Mouse (Mus musculus) hindbrain, embryonic 12.5 days (tissue): ENCODE measurements around the gene Kpna7. TPM values are rescaled to one million over a fixed set of nuclear protein-coding genes. Genes with fewer than 3 reads are reported as not detected.
"Not testable (repeated sequence)": the region's sequence is repeated elsewhere in the genome, so short reads cannot be mapped to it uniquely, and the experiment has no call there.

Experiments used
- ATAC-seq: fragments of 200-750 bp; cut with Nextera tagmentation; 2 replicates; pipeline ENCODE4 v1.8.0; 2017; ENCODE audit warnings: moderate TSS enrichment; ENCODE audit not compliant: low FRiP score
- H3K27ac ChIP-seq: fragments of 300-500 bp; sonication (generic); 2 replicates; pipeline ENCODE4 v1.5.1; 2016; ENCODE audit warnings: mild to moderate bottlenecking
- H3K27me3 ChIP-seq: fragments of 300-500 bp; sonication (generic); 2 replicates; pipeline ENCODE4 v1.6.1; 2016; ENCODE audit warnings: mild to moderate bottlenecking
- H3K36me3 ChIP-seq: fragments of 300-500 bp; sonication (generic); 2 replicates; pipeline ENCODE4 v1.6.1; 2016; ENCODE audit warnings: mild to moderate bottlenecking
- H3K4me1 ChIP-seq: fragments of 300-500 bp; sonication (generic); 2 replicates; pipeline ENCODE4 v1.6.1; 2016
- H3K4me2 ChIP-seq: fragments of 300-500 bp; sonication (generic); replicated peaks from 2 replicates; pipeline ENCODE4 v1.6.1; 2016; ENCODE audit warnings: mild to moderate bottlenecking
- H3K4me3 ChIP-seq: fragments of 300-500 bp; sonication (generic); 2 replicates; pipeline ENCODE4 v1.5.1; 2016; ENCODE audit warnings: mild to moderate bottlenecking
- H3K9ac ChIP-seq: fragments of 300-500 bp; sonication (generic); 2 replicates; pipeline ENCODE4 v1.6.1; 2016; ENCODE audit warnings: mild to moderate bottlenecking, moderate library complexity
- H3K9me3 ChIP-seq: fragments of 300-500 bp; sonication (generic); replicated peaks from 2 replicates; pipeline ENCODE4 v1.6.1; 2016; ENCODE audit warnings: mild to moderate bottlenecking
- WGBS: fragments of 180-500 bp; shearing (Covaris S2); methylation state at CpG from one replicate; pipeline ENCODE4 v1.1.7; 2016; 5-methylcytosine and 5-hydroxymethylcytosine counted together
- polyA plus RNA-seq: library from polyadenylated mRNA; unstranded; fragments of >200 nt; fragmentation: Nextera tagmentation; extraction: Ambion mirVana; gene quantifications from 2 replicates; pipeline ENCODE4 v1.2.1, GENCODE M21; 2016

Kpna7 gene
- polyA plus RNA-seq, 1 experiment from 2014 or later = not detected

DNA sequence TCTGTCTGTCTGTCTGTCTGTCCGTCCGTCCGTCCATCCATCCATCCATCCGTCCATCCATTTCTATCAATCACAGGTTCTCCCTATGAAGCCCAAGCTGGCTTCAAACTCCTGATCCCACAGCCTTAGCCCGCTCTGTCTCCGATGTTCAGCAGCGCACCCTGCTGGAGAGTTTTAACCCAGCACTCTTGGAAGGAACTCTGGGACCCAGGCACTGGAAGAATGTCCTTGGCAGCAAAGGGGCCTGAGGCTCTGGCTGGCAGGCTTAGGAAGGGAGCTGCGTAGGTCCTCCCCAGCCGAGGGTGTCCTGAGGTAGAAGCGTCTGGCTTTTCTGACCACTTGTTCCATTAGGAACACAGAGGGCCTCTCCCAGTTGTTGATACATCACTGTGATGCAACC lies 33.1 kb upstream of the Kpna7 start:
- H3K4me2 ChIP-seq = no peak overlapping the region
- WGBS = 45% methylated on average over 10 of the region's 10 CpGs
- H3K4me1 ChIP-seq = peaks cover 12% of the 10 kb centered on the region
- peaks cover 30% of the 10 kb centered on the region for H3K27me3 ChIP-seq
- H3K9ac ChIP-seq = no peak overlapping the region
- H3K36me3 ChIP-seq = 0 out of 2 replicates have a peak, but pooled peaks cover 2% of the 10 kb centered on the region
- peaks cover 4% of the 10 kb centered on the region; the same call in 1 of the 2 replicates for H3K9me3 ChIP-seq
- no peak for ATAC-seq
- H3K27ac ChIP-seq = no peak overlapping the region
- H3K4me3 ChIP-seq = no peak overlapping the region

DNA sequence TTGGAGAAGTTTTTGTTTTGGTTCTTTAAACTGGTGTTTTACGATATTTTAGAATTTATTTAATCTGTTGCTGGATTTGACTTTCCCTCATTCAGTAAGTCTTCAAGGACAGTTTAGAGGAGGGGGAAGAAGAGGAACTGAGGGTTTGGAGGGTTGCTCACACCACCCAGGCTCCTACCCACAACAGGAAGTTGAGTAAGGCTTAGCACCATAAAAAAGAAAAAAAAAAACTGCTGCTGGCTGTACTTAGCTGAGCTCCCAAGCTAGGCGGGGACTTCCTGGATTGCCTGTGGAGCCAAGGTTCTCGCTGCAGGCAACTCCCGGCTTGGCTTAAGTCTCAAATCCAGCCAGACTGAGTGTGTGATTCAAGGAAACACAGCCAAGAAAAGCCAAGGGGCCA lies 32.5 kb upstream of the Kpna7 start:
- Histone ChIP-seq H3K4me1 (peaks cover 12% of the 10 kb centered on the region), H3K27ac (no peak overlapping the region), H3K4me3 (no peak overlapping the region), H3K9me3 (peaks cover 4% of the 10 kb centered on the region; the same call in 1 of the 2 replicates), H3K9ac (no peak overlapping the region), H3K36me3 (peaks cover 6% of the 10 kb centered on the region), H3K4me2 (no peak overlapping the region), H3K27me3 (peaks cover 30% of the 10 kb centered on the region)
- WGBS = 50% methylated on average over 4 of the region's 4 CpGs
- no peak for ATAC-seq

DNA sequence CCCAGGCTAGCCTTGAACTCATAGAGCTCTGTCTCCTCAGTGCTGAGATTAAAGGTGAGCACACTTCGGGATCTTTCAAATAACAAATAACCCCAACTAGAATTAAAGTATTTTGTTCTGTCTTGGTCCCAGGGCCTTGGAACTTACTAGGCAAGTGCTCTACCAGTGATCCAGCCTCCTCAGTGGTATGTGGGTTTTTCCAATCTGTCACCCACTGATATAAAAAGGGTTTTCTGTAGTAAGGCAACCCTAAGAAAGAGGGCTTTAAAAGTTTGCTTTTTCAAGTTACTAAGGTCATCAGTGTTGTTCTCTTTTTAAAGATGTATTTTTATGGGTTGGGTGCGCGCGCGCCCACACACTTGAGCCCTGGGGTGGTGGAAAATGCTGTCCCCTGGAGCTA lies 31.9 kb upstream of the Kpna7 start:
- H3K27me3 ChIP-seq = peaks cover 30% of the 10 kb centered on the region
- H3K4me1 ChIP-seq = peaks cover 12% of the 10 kb centered on the region
- H3K4me3 ChIP-seq = no peak overlapping the region
- peaks cover 4% of the 10 kb centered on the region; the same call in 1 of the 2 replicates for H3K9me3 ChIP-seq
- peaks cover 11% of the 10 kb centered on the region for H3K36me3 ChIP-seq
- H3K27ac ChIP-seq = no peak overlapping the region
- no peak for ATAC-seq
- no peak overlapping the region for H3K9ac ChIP-seq
- H3K4me2 ChIP-seq = no peak overlapping the region
- 95% methylated on average over 5 of the region's 5 CpGs for WGBS

DNA sequence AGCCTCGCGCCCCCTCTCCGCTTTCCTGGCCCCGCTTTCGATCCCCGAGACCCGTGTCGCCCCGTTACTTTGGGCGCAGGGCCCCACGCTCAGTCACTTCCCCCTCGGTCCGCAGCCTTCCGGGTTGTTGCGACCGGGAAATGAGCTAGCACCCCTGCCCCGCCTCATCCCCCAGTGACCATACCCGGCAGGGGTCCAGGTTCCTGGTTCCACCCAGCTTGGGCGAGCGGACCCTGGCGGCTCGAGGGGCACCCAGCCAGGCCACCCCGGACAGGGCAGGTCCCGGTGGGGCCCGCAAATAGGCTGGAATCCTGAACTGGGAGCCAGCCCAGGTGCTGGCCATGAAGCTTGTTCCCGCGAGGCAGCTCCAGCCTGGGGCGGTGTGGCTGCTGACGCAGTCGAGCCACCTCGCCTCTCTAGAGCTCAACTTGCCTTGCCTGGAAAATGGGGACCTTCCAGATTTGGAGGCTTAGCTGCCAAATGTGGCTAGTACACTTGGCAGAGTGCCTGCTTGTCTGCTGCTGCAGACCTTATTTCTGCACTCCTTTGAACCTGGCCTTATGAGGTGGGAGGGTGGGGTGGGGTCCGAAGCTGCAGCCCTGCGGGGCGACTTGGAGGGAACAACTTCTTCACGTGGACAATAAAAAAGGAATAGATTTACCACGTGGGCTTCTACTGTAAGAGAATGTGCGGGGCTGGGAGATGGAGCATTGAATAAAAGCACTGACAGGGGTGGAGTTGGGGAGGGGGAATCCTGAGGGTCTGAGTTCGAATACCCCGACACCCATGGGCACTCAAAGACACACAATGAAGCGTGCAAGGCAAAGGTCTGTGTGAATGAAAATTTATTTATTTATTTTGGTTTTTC lies 31.0 kb upstream of the Kpna7 start:
- ATAC-seq = peak; percentile 32; the same call in 1 of the 2 replicates

DNA sequence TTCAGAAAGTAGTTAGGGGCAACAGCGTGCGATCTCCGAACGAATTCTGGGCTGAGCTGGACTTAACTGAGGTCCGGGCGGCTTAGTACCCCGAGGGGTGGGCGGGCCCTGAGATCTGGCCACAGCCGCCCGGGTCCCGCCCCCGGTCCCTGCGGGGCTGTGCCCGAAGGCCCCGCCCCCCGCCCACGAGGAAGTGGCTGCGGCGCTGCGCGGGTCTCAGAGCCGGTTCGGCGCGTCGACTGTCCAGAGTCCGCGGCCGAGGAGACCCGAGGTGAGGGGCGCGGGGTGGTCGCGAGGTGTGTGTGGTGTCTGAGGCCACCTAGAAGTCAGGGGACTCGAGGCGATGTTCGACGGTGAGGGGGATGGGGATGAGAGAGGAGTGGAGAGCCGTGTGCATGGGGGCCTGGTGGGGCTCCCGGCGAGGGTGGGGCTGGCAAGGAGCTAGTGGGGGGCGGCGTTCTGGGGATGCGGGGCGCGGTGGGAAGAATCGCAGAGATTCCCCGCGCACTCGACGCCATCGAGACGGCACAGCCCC lies 30.3 kb upstream of the Kpna7 start, which contains the start of gene Arpc1b:
Gene Arpc1b (plus strand): TSS at position 145 of the 535 bp plus-strand sequence.
- 1% methylated on average over 43 of the region's 53 CpGs for WGBS
- peaks cover 27% of the 10 kb centered on the region for H3K36me3 ChIP-seq
- H3K4me3 ChIP-seq = peak within 1 kb of the TSS; percentile 46
- H3K27me3 ChIP-seq = peaks cover 30% of the 10 kb centered on the region
- H3K27ac ChIP-seq = no peak within 1 kb of the TSS
- peak; percentile 44; the same call in 1 of the 2 replicates for ATAC-seq
- H3K4me1 ChIP-seq = peaks cover 12% of the 10 kb centered on the region
- peak within 1 kb of the TSS; percentile 64 for H3K9ac ChIP-seq
- peak within 1 kb of the TSS; percentile 75 for H3K4me2 ChIP-seq
- H3K9me3 ChIP-seq = no peaks in the 10 kb centered on the region

More for the DNA sequence above, 31.0 kb upstream of the Kpna7 start:
- H3K9ac ChIP-seq = peak overlapping the region; percentile 64
- H3K4me3 ChIP-seq = peak overlapping the region; percentile 46
- H3K27me3 ChIP-seq = peaks cover 30% of the 10 kb centered on the region
- H3K36me3 ChIP-seq = peaks cover 20% of the 10 kb centered on the region
- peak overlapping the region; percentile 75 for H3K4me2 ChIP-seq
- WGBS = 19% methylated on average over 38 of the region's 40 CpGs
- H3K9me3 ChIP-seq = peaks cover 4% of the 10 kb centered on the region; the same call in 1 of the 2 replicates
- peaks cover 12% of the 10 kb centered on the region for H3K4me1 ChIP-seq
- H3K27ac ChIP-seq = no peak overlapping the region

DNA sequence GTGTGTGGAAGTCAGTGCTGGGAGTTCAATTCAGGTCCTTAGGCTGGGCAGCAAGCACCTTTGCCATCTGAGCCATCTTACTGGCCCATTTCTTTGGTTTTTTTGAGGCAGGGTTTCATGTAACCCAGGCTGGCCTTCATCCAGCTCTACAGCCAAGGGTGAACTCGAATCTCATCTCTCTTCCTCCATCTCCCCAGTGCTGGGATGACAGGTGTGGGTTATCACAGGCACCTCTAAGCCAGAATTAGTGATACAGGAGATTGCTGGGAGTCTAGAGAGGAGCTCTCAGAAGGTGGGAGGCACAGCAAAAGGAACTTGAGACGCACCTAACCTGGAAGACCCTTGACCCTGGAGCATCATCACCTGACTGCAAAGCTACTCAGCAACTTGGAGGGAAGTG lies 29.6 kb upstream of the Kpna7 start:
- 43% methylated on average over 2 of the region's 2 CpGs for WGBS
- no peak overlapping the region for H3K27ac ChIP-seq
- H3K9me3 ChIP-seq = no peaks in the 10 kb centered on the region
- H3K9ac ChIP-seq = no peak overlapping the region
- H3K4me2 ChIP-seq = peak overlapping the region; percentile 75; the same call in 1 of the 2 replicates
- H3K36me3 ChIP-seq = peaks cover 33% of the 10 kb centered on the region
- H3K4me1 ChIP-seq = peaks cover 12% of the 10 kb centered on the region
- peaks cover 30% of the 10 kb centered on the region for H3K27me3 ChIP-seq
- peak overlapping the region; percentile 46; the same call in 1 of the 2 replicates for H3K4me3 ChIP-seq
- ATAC-seq = no peak

DNA sequence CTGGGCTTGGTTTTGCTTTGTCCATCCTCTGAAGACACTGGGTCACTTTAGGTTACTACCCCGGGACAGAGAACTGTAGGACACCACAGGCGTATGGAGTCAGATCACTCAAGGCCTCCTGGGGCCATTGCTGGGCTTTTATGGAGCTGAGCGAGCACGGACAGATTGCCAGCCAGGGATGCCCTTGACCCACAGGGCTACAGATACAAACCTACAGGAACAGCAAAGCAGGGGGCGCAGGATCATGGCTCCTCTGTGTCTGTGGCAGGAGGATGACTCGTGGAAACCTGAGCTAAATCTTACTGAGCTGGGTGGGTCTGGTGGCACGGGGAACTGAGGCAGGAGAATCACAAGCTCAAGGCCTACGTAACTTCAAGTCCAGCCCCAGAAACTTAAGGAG lies 28.7 kb upstream of the Kpna7 start:
- Histone ChIP-seq H3K36me3 (peaks cover 42% of the 10 kb centered on the region), H3K4me3 (no peak overlapping the region), H3K27ac (no peak overlapping the region), H3K4me1 (peaks cover 12% of the 10 kb centered on the region), H3K9ac (no peak overlapping the region), H3K4me2 (no peak overlapping the region), H3K27me3 (peaks cover 30% of the 10 kb centered on the region), H3K9me3 (no peaks in the 10 kb centered on the region)
- ATAC-seq = no peak
- 82% methylated on average over 8 of the region's 8 CpGs for WGBS

DNA sequence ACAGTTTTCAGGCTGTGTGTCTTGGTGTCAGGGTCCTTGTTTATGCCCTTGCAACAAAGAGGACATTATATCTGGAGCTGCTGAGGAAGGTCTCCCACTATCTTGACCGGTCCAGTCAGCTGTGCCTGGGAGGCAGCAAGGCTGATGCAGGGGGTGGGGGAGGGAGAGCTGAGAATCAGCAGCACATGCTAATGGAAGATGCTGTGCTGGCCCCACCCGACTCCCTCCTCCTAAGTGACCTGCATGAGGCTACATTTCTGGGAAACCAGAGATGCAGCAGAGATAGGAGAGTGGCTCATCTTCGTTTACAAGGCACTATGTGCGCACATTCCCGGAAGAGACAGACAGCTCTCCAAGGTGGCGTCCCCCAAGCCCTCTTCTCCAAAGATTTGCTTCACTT lies 26.6 kb upstream of the Kpna7 start:
- Histone ChIP-seq H3K9ac (no peak overlapping the region), H3K36me3 (peaks cover 63% of the 10 kb centered on the region), H3K27ac (no peak overlapping the region), H3K4me2 (no peak overlapping the region), H3K27me3 (peaks cover 25% of the 10 kb centered on the region), H3K4me1 (peaks cover 12% of the 10 kb centered on the region), H3K4me3 (no peak overlapping the region), H3K9me3 (no peaks in the 10 kb centered on the region)
- 89% methylated on average over 6 of the region's 6 CpGs for WGBS
- no peak for ATAC-seq

DNA sequence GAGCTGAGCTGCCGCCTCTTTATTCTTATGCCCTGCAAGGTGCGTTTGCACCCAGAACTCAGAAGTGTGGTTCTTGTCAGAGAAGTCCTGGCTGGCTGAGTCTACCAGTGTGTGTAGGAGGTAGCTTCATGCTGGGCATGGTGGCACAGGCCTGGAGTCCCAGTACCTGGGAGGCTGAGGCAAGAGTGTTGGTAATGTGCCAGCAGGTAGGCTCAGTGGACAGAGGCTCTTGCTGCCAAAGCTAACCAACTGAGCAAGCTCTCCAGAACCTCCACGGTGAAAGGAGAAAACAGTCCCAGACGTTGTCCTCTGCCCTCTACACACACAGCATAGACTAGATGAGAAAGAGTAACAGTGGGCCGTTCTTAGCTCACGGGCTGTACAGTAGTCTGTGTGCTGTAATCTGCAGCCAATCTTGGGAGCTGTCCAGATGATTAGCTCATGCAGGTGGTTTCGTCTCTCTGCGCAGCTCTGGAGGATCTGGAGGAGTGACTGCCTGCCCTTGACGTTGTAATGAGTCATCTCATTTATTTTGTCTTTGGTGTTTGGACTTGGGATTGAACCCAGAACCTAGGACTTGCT lies 22.0 kb upstream of the Kpna7 start:
- Histone ChIP-seq H3K9ac (no peak overlapping the region), H3K4me3 (no peak overlapping the region), H3K4me2 (no peak overlapping the region), H3K36me3 (peaks cover 99% of the 10 kb centered on the region), H3K9me3 (no peaks in the 10 kb centered on the region), H3K27ac (no peak overlapping the region), H3K27me3 (no peaks in the 10 kb centered on the region), H3K4me1 (no peaks in the 10 kb centered on the region)
- ATAC-seq = no peak
- 96% methylated on average over 9 of the region's 9 CpGs for WGBS

DNA sequence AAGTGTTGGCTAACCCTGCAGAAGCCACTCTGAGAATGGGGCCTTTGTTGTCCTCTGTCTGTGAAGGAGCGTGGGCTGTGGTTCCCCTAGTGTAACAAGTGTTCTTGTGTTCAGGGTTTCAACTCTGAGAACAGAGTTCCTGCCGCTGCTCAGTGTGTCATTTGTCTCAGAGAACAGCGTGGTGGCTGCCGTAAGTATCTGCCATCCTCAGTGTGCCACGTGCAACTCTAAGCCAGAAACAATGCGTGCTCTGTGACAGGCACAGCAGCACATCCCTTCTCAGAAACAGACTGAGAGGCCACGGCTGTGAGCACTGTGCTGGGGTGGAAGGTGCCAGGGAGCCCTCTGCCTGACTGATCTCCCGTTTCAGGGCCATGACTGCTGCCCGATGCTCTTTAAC lies 20.5 kb upstream of the Kpna7 start:
- no peak overlapping the region for H3K9ac ChIP-seq
- WGBS = 79% methylated on average over 9 of the region's 9 CpGs
- H3K27ac ChIP-seq = no peak overlapping the region
- peaks cover 97% of the 10 kb centered on the region for H3K36me3 ChIP-seq
- H3K9me3 ChIP-seq = no peaks in the 10 kb centered on the region
- H3K4me3 ChIP-seq = no peak overlapping the region
- no peaks in the 10 kb centered on the region for H3K4me1 ChIP-seq
- H3K4me2 ChIP-seq = no peak overlapping the region
- no peak for ATAC-seq
- H3K27me3 ChIP-seq = no peaks in the 10 kb centered on the region

DNA sequence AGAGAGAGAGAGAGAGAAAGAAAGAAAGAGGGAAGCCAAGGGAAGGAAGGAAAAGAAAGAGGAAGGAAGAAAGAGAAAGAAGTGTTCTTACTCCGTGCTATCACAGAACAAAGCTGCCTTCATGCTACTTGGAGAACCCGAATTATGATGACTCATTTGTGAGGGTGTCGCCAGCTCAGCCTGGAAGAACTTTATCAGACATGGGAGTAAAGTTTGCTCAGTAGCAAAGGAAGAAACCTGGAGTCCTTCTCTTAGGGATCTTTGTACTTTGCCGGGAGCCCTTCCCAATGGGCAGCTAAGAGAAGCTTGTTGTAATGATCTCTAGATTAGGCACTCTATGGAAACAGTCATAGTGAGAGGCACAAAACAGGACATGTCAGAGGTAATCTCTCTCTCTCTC lies 18.9 kb upstream of the Kpna7 start:
- H3K4me2 ChIP-seq = no peak overlapping the region
- H3K9ac ChIP-seq = no peak overlapping the region
- no peaks in the 10 kb centered on the region for H3K9me3 ChIP-seq
- no peak for ATAC-seq
- no peaks in the 10 kb centered on the region for H3K27me3 ChIP-seq
- H3K4me1 ChIP-seq = no peaks in the 10 kb centered on the region
- H3K4me3 ChIP-seq = no peak overlapping the region
- H3K27ac ChIP-seq = no peak overlapping the region
- peaks cover 98% of the 10 kb centered on the region for H3K36me3 ChIP-seq
- WGBS = 95% methylated on average over 4 of the region's 4 CpGs

DNA sequence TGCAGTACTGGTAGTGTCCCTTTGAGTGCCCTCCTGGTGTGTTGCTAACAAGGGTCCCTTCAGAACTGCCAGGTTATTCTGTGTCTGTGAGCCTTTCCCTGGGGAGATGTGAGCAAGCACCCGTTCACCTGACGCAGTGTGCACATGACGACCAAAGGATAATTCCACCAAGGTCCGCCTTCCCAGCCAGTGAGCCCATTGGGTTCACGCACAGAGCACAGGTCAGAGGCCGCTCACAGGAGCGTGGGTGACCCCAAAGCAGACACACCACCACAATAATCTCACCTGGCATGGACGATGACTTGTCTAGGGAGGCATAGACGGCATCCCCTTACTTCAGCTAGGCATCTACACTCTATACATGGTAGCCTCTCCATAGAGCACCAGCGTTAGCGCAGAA lies 17.6 kb upstream of the Kpna7 start:
- not testable (repeated sequence) for H3K4me1 ChIP-seq, H3K27me3 ChIP-seq, H3K4me2 ChIP-seq, H3K27ac ChIP-seq, ATAC-seq, H3K9ac ChIP-seq, H3K4me3 ChIP-seq, H3K9me3 ChIP-seq
- H3K36me3 ChIP-seq = peaks cover 98% of the 10 kb centered on the region
- WGBS = 97% methylated on average over 11 of the region's 11 CpGs
